Mouse (Mus musculus): Measurements from ENCODE around the gene P2rx5. TPM values are rescaled to one million over a fixed set of nuclear protein-coding genes. Genes with fewer than 3 reads are reported as not detected.

Gene P2rx5
- total RNA-seq (2023), result not detected in 4 replicates

GRCm38 (mm10) chr11:73159957-73160810 lies at the start of gene P2rx5:
TSS of gene P2rx5 (plus strand) at chr11:73160421.

GRCm38 (mm10) chr11:73137591-73138501 lies 22.4 kb upstream of the P2rx5 start, which contains the start of gene Haspin:
TSS of gene Haspin (minus strand) at chr11:73138294.

GRCm38 (mm10) chr11:73176608-73177508 lies 16.6 kb downstream of the P2rx5 start, which contains the start of the genes Emc6 and Tax1bp3:
TSS of gene Emc6 (minus strand) at chr11:73177037.
TSS of gene Tax1bp3 (plus strand) at chr11:73177083.

GRCm38 (mm10) chr11:73198603-73199229 lies 38.5 kb downstream of the P2rx5 start, which contains the start of gene Ctns:
TSS of gene Ctns (minus strand) at chr11:73199042.

GRCm38 (mm10) chr11:73199230-73199712 lies 39.0 kb downstream of the P2rx5 start, which contains the start of gene Shpk:
TSS of gene Shpk (plus strand) at chr11:73199460.

Other genes with a start within 250 kb of the P2rx5 start
- gene Atp2a3, start 199.3 kb upstream of the P2rx5 start, total RNA-seq (2023), result 512 to 528 TPM (median 517 TPM) in 4 replicates
- 2.2 to 4.8 TPM (median 3.6 TPM) in 4 replicates for gene P2rx1, start 161.3 kb upstream of the P2rx5 start, total RNA-seq (2023)
- 3.4 to 4.2 TPM (median 3.6 TPM) in 4 replicates for gene Camkk1, start 141.4 kb upstream of the P2rx5 start, total RNA-seq (2023)
- gene Ncbp3, start 112.6 kb upstream of the P2rx5 start, total RNA-seq (2023), result 16.0 to 19.1 TPM (median 17.8 TPM) in 4 replicates
- gene Itgae, start 69.8 kb upstream of the P2rx5 start, total RNA-seq (2023), result 0.18 to 0.22 TPM in 2 of 4 replicates, not detected in the others
- gene Haspin, start 22.1 kb upstream of the P2rx5 start, total RNA-seq (2023), result 2.9 to 3.3 TPM (median 3.0 TPM) in 4 replicates
- 42.2 to 60.2 TPM (median 52.3 TPM) in 4 replicates for gene Emc6, start 16.6 kb downstream of the P2rx5 start, total RNA-seq (2023)
- 5.1 to 7.1 TPM (median 5.8 TPM) in 4 replicates for gene Tax1bp3, start 16.7 kb downstream of the P2rx5 start, total RNA-seq (2023)
- 24.3 to 32.7 TPM (median 26.7 TPM) in 4 replicates for gene Ctns, start 38.6 kb downstream of the P2rx5 start, total RNA-seq (2023)
- gene Shpk, start 39.0 kb downstream of the P2rx5 start, total RNA-seq (2023), result 2.0 to 3.2 TPM (median 2.9 TPM) in 4 replicates
- not detected in 4 replicates for gene Trpv1, start 73.9 kb downstream of the P2rx5 start, total RNA-seq (2023)
- gene Trpv3, start 107.0 kb downstream of the P2rx5 start, total RNA-seq (2023), result not detected in 4 replicates
- 0.81 TPM in 1 of 4 replicates, not detected in the others for gene Aspa, start 169.2 kb downstream of the P2rx5 start, total RNA-seq (2023)
- gene Gm49340, start 169.3 kb downstream of the P2rx5 start, total RNA-seq (2023), result not detected in 4 replicates
- gene Spata22, start 169.3 kb downstream of the P2rx5 start, total RNA-seq (2023), result not detected in 4 replicates
- not detected in 4 replicates for gene Olfr20, start 190.4 kb downstream of the P2rx5 start, total RNA-seq (2023)
- not detected in 4 replicates for gene Olfr376, start 210.8 kb downstream of the P2rx5 start, total RNA-seq (2023)
- gene Olfr1, start 239.2 kb downstream of the P2rx5 start, total RNA-seq (2023), result not detected in 4 replicates